Mouse (Mus musculus): Measurements from ENCODE around the gene Chd9.
A peak's percentile ranks its signal among the peaks of the same experiment; 100 is the strongest.

The Chd9 gene

GRCm38 (mm10) chr8:90837440-90837839, 9.3 kb downstream of the Chd9 start:
- DNase-seq (ENCODE audit: low read depth, low spot score): peak; percentile 72

GRCm38 (mm10) chr8:90839725-90840714, 11.9 kb downstream of the Chd9 start:
- DNase-seq (ENCODE audit: low read depth, low spot score): no peak

GRCm38 (mm10) chr8:90841321-90841720, 13.2 kb downstream of the Chd9 start:
- DNase-seq (ENCODE audit: low read depth, low spot score): no peak

GRCm38 (mm10) chr8:90843127-90843526, 15.0 kb downstream of the Chd9 start:
- no peak for DNase-seq (ENCODE audit: low read depth, low spot score)

- no peak for DNase-seq (ENCODE audit: low read depth, low spot score)
Observed at GRCm38 (mm10) chr8:90844179-90844967, 16.2 kb downstream of the Chd9 start.

GRCm38 (mm10) chr8:90847980-90848379, 19.8 kb downstream of the Chd9 start:
- no peak for DNase-seq (ENCODE audit: low read depth, low spot score)

GRCm38 (mm10) chr8:90849462-90850050, 21.4 kb downstream of the Chd9 start:
- peak; percentile 73 for DNase-seq (ENCODE audit: low read depth, low spot score)

GRCm38 (mm10) chr8:90851544-90851943, 23.4 kb downstream of the Chd9 start:
- DNase-seq (ENCODE audit: low read depth, low spot score): no peak

- DNase-seq (ENCODE audit: low read depth, low spot score): no peak
Observed at GRCm38 (mm10) chr8:90853971-90854670, 26.0 kb downstream of the Chd9 start.

GRCm38 (mm10) chr8:90854671-90855161, 26.6 kb downstream of the Chd9 start:
- DNase-seq (ENCODE audit: low read depth, low spot score): no peak

- no peak for DNase-seq (ENCODE audit: low read depth, low spot score)
Observed at GRCm38 (mm10) chr8:90856171-90856570, 28.0 kb downstream of the Chd9 start.

- no peak for DNase-seq (ENCODE audit: low read depth, low spot score)
Observed at GRCm38 (mm10) chr8:90856952-90857351, 28.8 kb downstream of the Chd9 start.

- DNase-seq (ENCODE audit: low read depth, low spot score): no peak
Observed at GRCm38 (mm10) chr8:90858071-90858470, 29.9 kb downstream of the Chd9 start.

GRCm38 (mm10) chr8:90861266-90861944, 33.3 kb downstream of the Chd9 start:
- DNase-seq (ENCODE audit: low read depth, low spot score): no peak

GRCm38 (mm10) chr8:90862038-90862437, 33.9 kb downstream of the Chd9 start:
- DNase-seq (ENCODE audit: low read depth, low spot score): no peak

GRCm38 (mm10) chr8:90867061-90867460, 38.9 kb downstream of the Chd9 start:
- no peak for DNase-seq (ENCODE audit: low read depth, low spot score)

- no peak for DNase-seq (ENCODE audit: low read depth, low spot score)
Observed at GRCm38 (mm10) chr8:90867911-90868310, 39.8 kb downstream of the Chd9 start.

GRCm38 (mm10) chr8:90868334-90868733, 40.2 kb downstream of the Chd9 start:
- DNase-seq (ENCODE audit: low read depth, low spot score): peak; percentile 84

- DNase-seq (ENCODE audit: low read depth, low spot score): peak; percentile 82
Observed at GRCm38 (mm10) chr8:90869071-90869919, 41.1 kb downstream of the Chd9 start.
